Mouse (Mus musculus): ENCODE data around the gene Dnajc11.

DNA sequence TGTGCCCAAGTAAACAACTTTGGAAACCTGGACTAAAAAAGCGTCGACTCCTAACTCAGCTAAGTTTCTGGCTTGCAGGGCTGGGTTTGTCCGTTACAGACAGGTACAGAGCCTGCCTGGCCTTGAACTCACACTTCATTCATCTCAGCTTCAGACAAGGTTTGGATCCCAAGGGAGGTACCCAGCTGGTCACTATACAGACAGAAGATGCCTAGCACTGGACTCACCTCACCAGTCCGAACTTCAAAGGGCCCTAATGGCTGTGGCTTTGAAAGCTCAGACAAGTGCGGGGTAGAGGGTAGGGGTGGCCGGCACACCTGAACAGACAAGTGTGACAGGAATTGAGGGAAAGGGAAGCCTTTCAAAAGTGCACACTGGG lies 55.6 kb downstream of the Dnajc11 start:
- TF ChIP-seq POLR2A (IDR thresholded peaks at IDR 0.05; ENCODE audit: low read depth, low read length) (no peak; the same call in 1 of the 2 replicates), CTCF (IDR thresholded peaks at IDR 0.05; ENCODE audit: extremely low read depth, insufficient read depth, insufficient read length, insufficient replicate concordance) (no peak)
